Mouse (Mus musculus) hindbrain, embryonic 12.5 days (tissue): ENCODE results near the gene Adamtsl1. TPM values are rescaled to one million over a fixed set of nuclear protein-coding genes. Genes with fewer than 3 reads are reported as not detected.

ENCODE experiments used
- ATAC-seq: fragments of 200-750 bp; cut with Nextera tagmentation; 2 replicates; pipeline ENCODE4 v1.8.0; 2017; ENCODE audit warnings: moderate TSS enrichment; ENCODE audit not compliant: low FRiP score
- H3K27ac ChIP-seq: fragments of 300-500 bp; sonication (generic); 2 replicates; pipeline ENCODE4 v1.5.1; 2016; ENCODE audit warnings: mild to moderate bottlenecking
- H3K27me3 ChIP-seq: fragments of 300-500 bp; sonication (generic); 2 replicates; pipeline ENCODE4 v1.6.1; 2016; ENCODE audit warnings: mild to moderate bottlenecking
- H3K36me3 ChIP-seq: fragments of 300-500 bp; sonication (generic); 2 replicates; pipeline ENCODE4 v1.6.1; 2016; ENCODE audit warnings: mild to moderate bottlenecking
- H3K4me1 ChIP-seq: fragments of 300-500 bp; sonication (generic); 2 replicates; pipeline ENCODE4 v1.6.1; 2016
- H3K4me2 ChIP-seq: fragments of 300-500 bp; sonication (generic); replicated peaks from 2 replicates; pipeline ENCODE4 v1.6.1; 2016; ENCODE audit warnings: mild to moderate bottlenecking
- H3K4me3 ChIP-seq: fragments of 300-500 bp; sonication (generic); 2 replicates; pipeline ENCODE4 v1.5.1; 2016; ENCODE audit warnings: mild to moderate bottlenecking
- H3K9ac ChIP-seq: fragments of 300-500 bp; sonication (generic); 2 replicates; pipeline ENCODE4 v1.6.1; 2016; ENCODE audit warnings: mild to moderate bottlenecking, moderate library complexity
- H3K9me3 ChIP-seq: fragments of 300-500 bp; sonication (generic); replicated peaks from 2 replicates; pipeline ENCODE4 v1.6.1; 2016; ENCODE audit warnings: mild to moderate bottlenecking
- WGBS: fragments of 180-500 bp; shearing (Covaris S2); methylation state at CpG from one replicate; pipeline ENCODE4 v1.1.7; 2016; 5-methylcytosine and 5-hydroxymethylcytosine counted together
- polyA plus RNA-seq: library from polyadenylated mRNA; unstranded; fragments of >200 nt; fragmentation: Nextera tagmentation; extraction: Ambion mirVana; gene quantifications from 2 replicates; pipeline ENCODE4 v1.2.1, GENCODE M21; 2016

Adamtsl1 gene
- polyA plus RNA-seq, 1 experiment from 2014 or later, result 28.0 TPM

- H3K9ac ChIP-seq, result no peak overlapping the region
- H3K4me3 ChIP-seq, result no peak overlapping the region
- no peaks in the 10 kb centered on the region for H3K36me3 ChIP-seq
- peaks cover 7% of the 10 kb centered on the region; the same call in 1 of the 2 replicates for H3K4me1 ChIP-seq
- WGBS, result 88% methylated on average over 14 of the region's 14 CpGs
- H3K27me3 ChIP-seq, result peaks cover 3% of the 10 kb centered on the region
- H3K4me2 ChIP-seq, result no peak overlapping the region
- no peaks in the 10 kb centered on the region for H3K9me3 ChIP-seq
- no peak for ATAC-seq
- no peak overlapping the region for H3K27ac ChIP-seq
Observed at GRCm38 (mm10) chr4:85764015-85764450, 250.1 kb downstream of the Adamtsl1 start.

- H3K9ac ChIP-seq, result no peak overlapping the region
- H3K27me3 ChIP-seq, result peaks cover 3% of the 10 kb centered on the region
- no peak overlapping the region for H3K4me2 ChIP-seq
- 61% methylated on average over 3 of the region's 3 CpGs for WGBS
- no peaks in the 10 kb centered on the region for H3K9me3 ChIP-seq
- no peaks in the 10 kb centered on the region for H3K36me3 ChIP-seq
- H3K4me3 ChIP-seq, result no peak overlapping the region
- peaks cover 7% of the 10 kb centered on the region; the same call in 1 of the 2 replicates for H3K4me1 ChIP-seq
- no peak for ATAC-seq
- no peak overlapping the region for H3K27ac ChIP-seq
Observed at GRCm38 (mm10) chr4:85764476-85764875, 250.5 kb downstream of the Adamtsl1 start.

GRCm38 (mm10) chr4:85767666-85768065 lies 253.7 kb downstream of the Adamtsl1 start:
- Histone ChIP-seq H3K27me3 (peaks cover 3% of the 10 kb centered on the region), H3K9ac (no peak overlapping the region), H3K27ac (no peak overlapping the region), H3K4me3 (no peak overlapping the region), H3K9me3 (no peaks in the 10 kb centered on the region), H3K4me1 (peaks cover 7% of the 10 kb centered on the region; the same call in 1 of the 2 replicates), H3K36me3 (no peaks in the 10 kb centered on the region), H3K4me2 (no peak overlapping the region)
- 83% methylated on average over 6 of the region's 6 CpGs for WGBS
- ATAC-seq, result no peak

GRCm38 (mm10) chr4:85768107-85768506 lies 254.1 kb downstream of the Adamtsl1 start:
- no peak overlapping the region for H3K4me2 ChIP-seq
- no peak overlapping the region for H3K4me3 ChIP-seq
- peaks cover 3% of the 10 kb centered on the region for H3K27me3 ChIP-seq
- no peak overlapping the region for H3K27ac ChIP-seq
- ATAC-seq, result no peak
- H3K36me3 ChIP-seq, result no peaks in the 10 kb centered on the region
- no peak overlapping the region for H3K9ac ChIP-seq
- H3K4me1 ChIP-seq, result peaks cover 7% of the 10 kb centered on the region; the same call in 1 of the 2 replicates
- WGBS, result 26% methylated on average over 5 of the region's 5 CpGs
- H3K9me3 ChIP-seq, result no peaks in the 10 kb centered on the region

- Histone ChIP-seq H3K9ac (no peak overlapping the region), H3K27me3 (peaks cover 33% of the 10 kb centered on the region), H3K4me3 (no peak overlapping the region), H3K4me1 (peaks cover 12% of the 10 kb centered on the region; the same call in 1 of the 2 replicates), H3K27ac (no peak overlapping the region), H3K4me2 (no peak overlapping the region), H3K36me3 (no peaks in the 10 kb centered on the region), H3K9me3 (no peaks in the 10 kb centered on the region)
- peak; percentile 75 for ATAC-seq
- whole genome bisulfite sequencing, result 14% methylated on average over 5 of the region's 5 CpGs
Observed at GRCm38 (mm10) chr4:85782511-85782910, 268.5 kb downstream of the Adamtsl1 start.

- Histone ChIP-seq H3K9me3 (no peaks in the 10 kb centered on the region), H3K27ac (no peak overlapping the region), H3K9ac (no peak overlapping the region), H3K4me3 (no peak overlapping the region), H3K27me3 (peaks cover 29% of the 10 kb centered on the region), H3K4me2 (no peak overlapping the region), H3K4me1 (peaks cover 12% of the 10 kb centered on the region; the same call in 1 of the 2 replicates), H3K36me3 (no peaks in the 10 kb centered on the region)
- ATAC-seq, result peak; percentile 71; the same call in 1 of the 2 replicates
- WGBS, result 29% methylated on average over 6 of the region's 6 CpGs
Observed at GRCm38 (mm10) chr4:85783768-85784379, 269.9 kb downstream of the Adamtsl1 start.

GRCm38 (mm10) chr4:85784428-85784827 lies 270.5 kb downstream of the Adamtsl1 start:
- H3K4me1 ChIP-seq, result peaks cover 12% of the 10 kb centered on the region; the same call in 1 of the 2 replicates
- H3K36me3 ChIP-seq, result no peaks in the 10 kb centered on the region
- WGBS, result 47% methylated on average over 4 of the region's 4 CpGs
- no peak for ATAC-seq
- no peak overlapping the region for H3K27ac ChIP-seq
- no peak overlapping the region for H3K9ac ChIP-seq
- H3K27me3 ChIP-seq, result peaks cover 25% of the 10 kb centered on the region
- H3K4me2 ChIP-seq, result no peak overlapping the region
- H3K9me3 ChIP-seq, result no peaks in the 10 kb centered on the region
- no peak overlapping the region for H3K4me3 ChIP-seq

GRCm38 (mm10) chr4:85790226-85790625 lies 276.3 kb downstream of the Adamtsl1 start:
- H3K4me1 ChIP-seq, result no peaks in the 10 kb centered on the region
- H3K27me3 ChIP-seq, result peaks cover 19% of the 10 kb centered on the region
- ATAC-seq, result no peak
- no peak overlapping the region for H3K4me2 ChIP-seq
- 60% methylated on average over 2 of the region's 2 CpGs for WGBS
- no peaks in the 10 kb centered on the region for H3K36me3 ChIP-seq
- no peak overlapping the region for H3K27ac ChIP-seq
- no peak overlapping the region for H3K9ac ChIP-seq
- no peaks in the 10 kb centered on the region for H3K9me3 ChIP-seq
- no peak overlapping the region for H3K4me3 ChIP-seq

GRCm38 (mm10) chr4:85801805-85802204 lies 287.8 kb downstream of the Adamtsl1 start:
- H3K4me1 ChIP-seq, result no peaks in the 10 kb centered on the region
- WGBS, result 8% methylated on average over 8 of the region's 8 CpGs
- peak; percentile 78; the same call in 1 of the 2 replicates for ATAC-seq

GRCm38 (mm10) chr4:85814418-85814817 lies 300.4 kb downstream of the Adamtsl1 start:
- Histone ChIP-seq H3K4me3 (no peak overlapping the region), H3K4me2 (no peak overlapping the region), H3K9me3 (no peaks in the 10 kb centered on the region), H3K27me3 (no peaks in the 10 kb centered on the region), H3K4me1 (no peaks in the 10 kb centered on the region), H3K36me3 (no peaks in the 10 kb centered on the region), H3K27ac (no peak overlapping the region), H3K9ac (no peak overlapping the region)
- 72% methylated on average over 3 of the region's 3 CpGs for WGBS
- ATAC-seq, result no peak

More at GRCm38 (mm10) chr4:85801805-85802204, 287.8 kb downstream of the Adamtsl1 start:
- no peak overlapping the region for H3K27ac ChIP-seq
- no peaks in the 10 kb centered on the region for H3K27me3 ChIP-seq
- no peak overlapping the region for H3K9ac ChIP-seq
- H3K4me2 ChIP-seq, result no peak overlapping the region
- no peaks in the 10 kb centered on the region for H3K9me3 ChIP-seq
- H3K4me3 ChIP-seq, result no peak overlapping the region
- no peaks in the 10 kb centered on the region for H3K36me3 ChIP-seq

GRCm38 (mm10) chr4:85818504-85818903 lies 304.5 kb downstream of the Adamtsl1 start:
- ATAC-seq, result peak; percentile 40; the same call in 1 of the 2 replicates
- H3K9ac ChIP-seq, result no peak overlapping the region
- H3K27me3 ChIP-seq, result no peaks in the 10 kb centered on the region
- no peak overlapping the region for H3K4me3 ChIP-seq
- no peaks in the 10 kb centered on the region for H3K9me3 ChIP-seq
- no peak overlapping the region for H3K4me2 ChIP-seq
- no peak overlapping the region for H3K27ac ChIP-seq
- no peaks in the 10 kb centered on the region for H3K36me3 ChIP-seq
- H3K4me1 ChIP-seq, result no peaks in the 10 kb centered on the region
- 69% methylated on average over 2 of the region's 2 CpGs for WGBS

GRCm38 (mm10) chr4:85819169-85819568 lies 305.2 kb downstream of the Adamtsl1 start:
- 76% methylated on average over 1 of the region's 1 CpGs for WGBS
- H3K9ac ChIP-seq, result no peak overlapping the region
- H3K36me3 ChIP-seq, result no peaks in the 10 kb centered on the region
- peak; percentile 38; the same call in 1 of the 2 replicates for ATAC-seq
- no peaks in the 10 kb centered on the region for H3K9me3 ChIP-seq
- H3K27me3 ChIP-seq, result no peaks in the 10 kb centered on the region
- H3K4me1 ChIP-seq, result no peaks in the 10 kb centered on the region
- no peak overlapping the region for H3K27ac ChIP-seq
- no peak overlapping the region for H3K4me3 ChIP-seq
- H3K4me2 ChIP-seq, result no peak overlapping the region

GRCm38 (mm10) chr4:85819921-85820320 lies 305.9 kb downstream of the Adamtsl1 start:
- no peak for ATAC-seq

More at GRCm38 (mm10) chr4:85819921-85820320, 305.9 kb downstream of the Adamtsl1 start:
- Histone ChIP-seq H3K9me3 (no peaks in the 10 kb centered on the region), H3K27me3 (no peaks in the 10 kb centered on the region), H3K27ac (no peak overlapping the region), H3K4me3 (no peak overlapping the region), H3K4me2 (no peak overlapping the region), H3K36me3 (no peaks in the 10 kb centered on the region), H3K9ac (no peak overlapping the region), H3K4me1 (no peaks in the 10 kb centered on the region)
- 35% methylated on average over 1 of the region's 1 CpGs for WGBS
